Mouse (Mus musculus) heart, embryonic 12.5 days (tissue): Measurements from ENCODE around the gene Fndc1. TPM values are rescaled to one million over a fixed set of nuclear protein-coding genes. Genes with fewer than 3 reads are reported as not detected.

ENCODE experiments used
- ATAC-seq: fragments of 200-750 bp; cut with Nextera tagmentation; 2 replicates; pipeline ENCODE4 v1.8.0; 2017; ENCODE audit warnings: moderate TSS enrichment, moderate library complexity; ENCODE audit not compliant: insufficient number of reproducible peaks, low FRiP score
- H3K27ac ChIP-seq: fragments of 300-500 bp; sonication (generic); 2 replicates; pipeline ENCODE4 v1.5.1; 2016; ENCODE audit warnings: mild to moderate bottlenecking, moderate library complexity; ENCODE audit not compliant: poor library complexity, severe bottlenecking
- H3K27me3 ChIP-seq: fragments of 300-500 bp; sonication (generic); replicated peaks from 2 replicates; pipeline ENCODE4 v1.6.1; 2016; ENCODE audit warnings: mild to moderate bottlenecking, moderate library complexity
- H3K36me3 ChIP-seq: fragments of 300-500 bp; sonication (generic); 2 replicates; pipeline ENCODE4 v1.6.1; 2016; ENCODE audit warnings: mild to moderate bottlenecking, moderate library complexity
- H3K4me1 ChIP-seq: fragments of 300-500 bp; sonication (generic); replicated peaks from 2 replicates; pipeline ENCODE4 v1.6.1; 2016; ENCODE audit warnings: mild to moderate bottlenecking
- H3K4me2 ChIP-seq: fragments of 300-500 bp; sonication (generic); 2 replicates; pipeline ENCODE4 v1.6.1; 2016; ENCODE audit warnings: mild to moderate bottlenecking, moderate library complexity
- H3K4me3 ChIP-seq: fragments of 300-500 bp; sonication (generic); 2 replicates; pipeline ENCODE4 v1.5.1; 2016; ENCODE audit warnings: mild to moderate bottlenecking
- H3K9ac ChIP-seq: fragments of 300-500 bp; sonication (generic); 2 replicates; pipeline ENCODE4 v1.6.1; 2016; ENCODE audit warnings: mild to moderate bottlenecking, moderate library complexity
- H3K9me3 ChIP-seq: fragments of 300-500 bp; sonication (generic); replicated peaks from 2 replicates; pipeline ENCODE4 v1.6.1; 2016; ENCODE audit warnings: mild to moderate bottlenecking, moderate library complexity
- WGBS: fragments of 180-500 bp; shearing (Covaris S2); methylation state at CpG from one replicate; pipeline ENCODE4 v1.1.7; 2016; 5-methylcytosine and 5-hydroxymethylcytosine counted together
- polyA plus RNA-seq: library from polyadenylated mRNA; unstranded; fragments of >200 nt; fragmentation: Nextera tagmentation; extraction: Ambion mirVana; gene quantifications from 2 replicates; pipeline ENCODE4 v1.2.1, GENCODE M21; 2016

Fndc1 gene
- polyA plus RNA-seq, 1 experiment from 2014 or later, result 4.6 TPM

DNA sequence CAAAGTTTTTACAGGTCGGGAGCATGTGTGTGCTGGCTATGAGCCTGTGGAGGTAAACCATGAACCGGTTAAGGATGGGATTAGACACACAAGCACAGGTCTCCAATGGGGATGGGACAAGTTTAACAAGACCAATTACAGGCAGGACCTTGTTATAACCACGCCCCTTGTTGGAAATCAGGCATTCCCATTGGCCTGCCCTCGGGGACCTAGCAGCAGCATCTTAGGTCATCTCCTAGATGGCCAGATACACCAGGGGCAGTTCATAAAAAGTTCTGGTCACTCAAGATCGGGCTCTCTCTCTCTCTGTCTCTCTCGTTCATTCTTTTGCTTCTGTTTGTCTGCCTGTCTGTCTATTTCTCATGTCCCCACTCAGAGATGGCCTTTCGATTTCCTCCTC is 6.9 kb downstream of the Fndc1 start:
- 77% methylated on average over 7 of the region's 7 CpGs for WGBS
- Histone ChIP-seq H3K36me3 (no peaks in the 10 kb centered on the region), H3K4me1 (peaks cover 4% of the 10 kb centered on the region), H3K27ac (no peak overlapping the region), H3K9ac (no peak overlapping the region), H3K4me3 (no peak overlapping the region), H3K27me3 (peaks cover 22% of the 10 kb centered on the region), H3K9me3 (no peaks in the 10 kb centered on the region), H3K4me2 (no peak overlapping the region)
- ATAC-seq, result no peak

DNA sequence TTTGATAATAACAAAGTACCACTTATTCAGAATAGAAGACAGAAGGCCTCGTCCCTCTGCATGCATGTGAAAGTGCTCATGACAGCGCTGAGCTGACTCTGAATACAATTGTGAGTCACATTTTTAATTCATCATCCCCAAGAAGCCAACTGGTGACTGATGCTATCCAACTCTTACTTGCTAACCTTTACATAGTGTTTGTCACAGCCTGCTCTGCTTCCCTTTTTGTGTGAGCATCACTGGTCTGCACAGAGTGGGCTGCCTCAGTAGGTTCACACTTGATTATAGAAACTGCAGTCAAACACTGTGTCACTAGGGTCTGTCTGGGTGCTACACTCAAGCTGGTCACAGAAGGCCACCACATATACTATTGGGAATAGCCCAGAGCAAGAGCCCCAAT is 10.5 kb downstream of the Fndc1 start:
- Histone ChIP-seq H3K36me3 (no peaks in the 10 kb centered on the region), H3K27me3 (0 out of 2 replicates have a peak, but pooled peaks cover 11% of the 10 kb centered on the region), H3K9ac (no peak overlapping the region), H3K4me2 (no peak overlapping the region), H3K27ac (no peak overlapping the region), H3K4me1 (no peaks in the 10 kb centered on the region), H3K9me3 (no peaks in the 10 kb centered on the region), H3K4me3 (no peak overlapping the region)
- 74% methylated on average over 2 of the region's 2 CpGs for WGBS
- no peak for ATAC-seq

DNA sequence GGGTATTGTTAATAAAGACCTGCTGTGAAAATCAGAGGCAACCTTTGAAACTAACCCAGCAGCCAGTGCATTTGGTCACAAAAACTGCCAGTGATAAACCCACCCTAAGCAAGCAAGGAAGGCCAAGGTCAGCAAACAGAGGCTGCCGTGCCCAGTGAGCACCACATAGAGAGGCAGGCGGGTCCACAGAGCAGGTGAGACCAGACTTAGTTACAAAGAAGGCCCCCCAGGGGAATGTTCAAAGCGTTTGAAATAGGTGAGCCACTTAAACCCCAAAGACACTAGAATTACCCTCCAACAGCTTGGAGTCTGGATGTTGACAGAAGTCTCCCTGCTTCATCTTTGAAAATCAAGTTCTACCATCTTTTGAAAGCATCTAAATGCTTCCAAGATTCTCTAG is 12.7 kb downstream of the Fndc1 start:
- no peaks in the 10 kb centered on the region for H3K4me1 ChIP-seq
- WGBS, result 51% methylated on average over 3 of the region's 3 CpGs

DNA sequence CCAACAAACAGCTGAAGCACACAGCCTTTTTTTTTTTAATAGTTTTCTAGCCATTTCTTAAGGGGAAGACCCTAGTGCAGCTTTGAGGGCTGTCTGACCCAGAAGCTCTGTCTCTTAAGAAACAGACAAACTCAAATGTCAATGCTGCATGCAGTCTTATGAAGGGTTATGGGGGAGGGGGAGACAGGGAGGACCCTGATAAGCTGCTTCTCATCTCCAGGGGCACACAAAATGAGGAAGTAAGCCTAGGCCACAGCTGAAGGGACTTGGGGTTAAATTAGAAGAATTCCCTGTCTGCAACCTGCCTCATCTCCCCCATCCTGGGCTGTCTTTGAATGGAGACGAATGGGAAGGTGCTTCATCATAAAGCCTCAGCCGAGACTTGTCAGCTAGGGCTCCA is 19.1 kb downstream of the Fndc1 start:
- Histone ChIP-seq H3K9ac (no peak overlapping the region), H3K36me3 (no peaks in the 10 kb centered on the region), H3K27me3 (0 out of 2 replicates have a peak, but pooled peaks cover 12% of the 10 kb centered on the region), H3K9me3 (no peaks in the 10 kb centered on the region), H3K4me3 (no peak overlapping the region), H3K4me2 (no peak overlapping the region), H3K4me1 (no peaks in the 10 kb centered on the region; the same call in 1 of the 2 replicates), H3K27ac (no peak overlapping the region)
- ATAC-seq, result no peak
- 83% methylated on average over 2 of the region's 2 CpGs for WGBS

More for the DNA sequence above, 12.7 kb downstream of the Fndc1 start:
- no peak for ATAC-seq
- no peak overlapping the region for H3K27ac ChIP-seq
- H3K9ac ChIP-seq, result no peak overlapping the region
- no peak overlapping the region for H3K4me3 ChIP-seq
- no peaks in the 10 kb centered on the region for H3K9me3 ChIP-seq
- no peak overlapping the region for H3K4me2 ChIP-seq
- H3K36me3 ChIP-seq, result no peaks in the 10 kb centered on the region
- 0 out of 2 replicates have a peak, but pooled peaks cover 12% of the 10 kb centered on the region for H3K27me3 ChIP-seq

DNA sequence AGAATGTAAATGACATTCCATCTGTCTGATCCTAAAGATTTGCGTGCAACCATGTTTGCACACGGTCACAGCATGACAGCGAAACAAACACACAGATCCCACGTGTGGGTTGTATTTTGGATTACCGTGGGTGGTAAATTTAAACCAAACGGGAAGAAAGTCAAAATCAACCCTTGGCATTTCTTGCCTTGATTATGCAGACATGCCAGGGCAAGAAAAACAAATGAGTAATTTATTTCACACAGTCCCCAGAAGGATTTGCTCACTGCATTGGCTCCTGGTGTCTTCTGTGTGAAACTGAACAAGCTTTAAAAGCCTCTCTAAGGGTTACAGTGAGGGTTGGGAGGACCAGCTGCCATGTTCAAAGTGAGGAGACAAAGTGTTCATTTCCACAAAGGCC is 22.0 kb downstream of the Fndc1 start:
- Histone ChIP-seq H3K9me3 (no peaks in the 10 kb centered on the region), H3K4me1 (no peaks in the 10 kb centered on the region; the same call in 1 of the 2 replicates), H3K36me3 (no peaks in the 10 kb centered on the region), H3K27me3 (no peaks in the 10 kb centered on the region), H3K27ac (no peak overlapping the region), H3K4me2 (no peak overlapping the region), H3K4me3 (no peak overlapping the region), H3K9ac (no peak overlapping the region)
- WGBS, result 84% methylated on average over 6 of the region's 6 CpGs
- ATAC-seq, result no peak

DNA sequence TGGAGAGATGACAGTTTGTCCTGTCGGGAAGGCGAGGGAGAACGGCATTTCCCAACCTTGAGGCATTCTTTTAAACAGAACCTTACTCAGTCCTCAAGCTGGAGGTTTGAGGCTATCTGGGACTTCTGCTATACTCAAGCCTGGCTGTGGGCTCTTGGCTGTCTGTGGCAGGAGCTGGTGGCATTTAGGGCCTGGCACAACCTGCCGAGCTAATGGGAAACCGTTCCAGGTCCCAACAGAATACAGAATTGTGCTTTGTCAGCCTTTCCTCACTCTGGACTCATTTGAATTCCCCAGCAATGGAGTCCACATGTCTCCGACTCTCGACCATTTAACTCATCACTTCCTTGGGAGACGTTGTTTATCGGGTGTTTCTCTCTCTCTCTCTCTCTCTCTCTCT is 24.6 kb downstream of the Fndc1 start:
- Histone ChIP-seq H3K4me2 (no peak overlapping the region), H3K27me3 (no peaks in the 10 kb centered on the region), H3K9me3 (no peaks in the 10 kb centered on the region), H3K36me3 (no peaks in the 10 kb centered on the region), H3K4me3 (no peak overlapping the region), H3K9ac (no peak overlapping the region), H3K27ac (no peak overlapping the region), H3K4me1 (no peaks in the 10 kb centered on the region; the same call in 1 of the 2 replicates)
- WGBS, result 70% methylated on average over 9 of the region's 9 CpGs
- no peak for ATAC-seq

DNA sequence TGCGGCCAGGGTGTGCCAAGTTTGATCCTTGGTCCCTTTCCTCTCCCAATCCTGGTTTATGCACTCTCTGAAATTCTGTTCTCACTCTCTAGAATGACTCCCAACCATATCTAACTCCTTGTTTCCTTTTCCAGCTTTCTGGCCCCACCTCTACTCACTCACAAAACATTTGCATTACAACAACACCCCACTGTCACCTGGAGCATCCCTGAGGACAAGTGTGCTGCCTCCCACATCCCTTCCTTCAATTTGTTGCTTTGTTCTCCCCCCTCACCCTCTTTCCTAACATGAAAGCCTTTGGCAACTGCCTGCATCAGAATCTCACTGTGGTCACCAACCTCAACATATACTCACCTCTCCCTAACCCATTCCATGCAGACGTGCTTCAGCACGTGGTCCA is 27.2 kb downstream of the Fndc1 start:
- H3K27me3 ChIP-seq, result no peaks in the 10 kb centered on the region
- no peaks in the 10 kb centered on the region for H3K36me3 ChIP-seq
- H3K27ac ChIP-seq, result no peak overlapping the region
- H3K4me1 ChIP-seq, result no peaks in the 10 kb centered on the region; the same call in 1 of the 2 replicates
- H3K9ac ChIP-seq, result no peak overlapping the region
- no peak overlapping the region for H3K4me3 ChIP-seq
- no peak for ATAC-seq
- no peak overlapping the region for H3K4me2 ChIP-seq
- WGBS, result 54% methylated on average over 3 of the region's 3 CpGs
- no peaks in the 10 kb centered on the region for H3K9me3 ChIP-seq

DNA sequence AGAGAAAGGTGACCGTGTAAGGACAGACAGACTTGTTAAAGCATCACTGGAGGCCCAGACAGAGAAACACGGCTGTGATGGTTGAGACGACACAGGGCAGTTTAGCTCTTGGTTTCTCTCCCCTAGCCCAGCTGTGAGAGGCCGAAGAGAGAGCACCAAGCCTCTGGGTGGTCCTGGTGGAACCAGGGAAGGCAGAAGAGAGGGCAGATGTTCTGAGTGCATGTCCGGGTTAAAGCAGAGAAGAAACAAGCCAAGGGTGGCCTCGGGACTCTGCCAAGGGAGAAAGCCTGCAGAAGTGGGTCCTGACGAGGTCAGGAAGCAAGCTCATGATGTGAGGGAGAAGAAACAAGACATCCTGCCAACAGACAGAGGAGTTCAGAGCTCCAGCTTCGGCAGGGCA is 31.5 kb downstream of the Fndc1 start:
- H3K4me3 ChIP-seq, result no peak overlapping the region
- H3K4me1 ChIP-seq, result no peaks in the 10 kb centered on the region
- H3K27ac ChIP-seq, result no peak overlapping the region
- H3K36me3 ChIP-seq, result no peaks in the 10 kb centered on the region
- H3K4me2 ChIP-seq, result no peak overlapping the region
- 75% methylated on average over 8 of the region's 8 CpGs for WGBS
- H3K9me3 ChIP-seq, result no peaks in the 10 kb centered on the region
- H3K27me3 ChIP-seq, result no peaks in the 10 kb centered on the region
- H3K9ac ChIP-seq, result no peak overlapping the region
- ATAC-seq, result no peak

DNA sequence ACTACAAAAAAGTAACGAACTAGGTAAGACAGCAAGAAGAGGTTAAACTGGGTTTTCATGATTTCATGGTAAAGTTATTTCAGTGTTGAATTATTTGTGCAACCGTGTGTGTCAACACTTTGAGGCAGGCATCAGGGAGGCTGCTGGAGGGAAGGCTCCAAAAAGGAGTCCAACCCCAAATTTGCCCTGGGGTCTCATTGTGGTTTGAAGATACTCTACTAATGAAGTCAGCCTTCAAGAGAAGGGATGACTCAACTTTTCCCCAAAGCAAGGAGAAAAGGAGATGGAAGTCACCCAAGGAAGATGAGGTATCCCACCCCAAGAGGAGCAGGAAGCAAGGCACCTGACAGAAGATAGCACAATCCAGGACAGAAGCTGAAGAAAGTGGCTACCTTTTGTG is 31.9 kb downstream of the Fndc1 start:
- no peaks in the 10 kb centered on the region for H3K4me1 ChIP-seq
- no peak for ATAC-seq
- 71% methylated on average over 2 of the region's 2 CpGs for WGBS
- H3K27ac ChIP-seq, result no peak overlapping the region
- H3K27me3 ChIP-seq, result no peaks in the 10 kb centered on the region
- H3K9me3 ChIP-seq, result no peaks in the 10 kb centered on the region
- no peak overlapping the region for H3K4me2 ChIP-seq
- no peaks in the 10 kb centered on the region for H3K36me3 ChIP-seq
- H3K9ac ChIP-seq, result no peak overlapping the region
- no peak overlapping the region for H3K4me3 ChIP-seq

DNA sequence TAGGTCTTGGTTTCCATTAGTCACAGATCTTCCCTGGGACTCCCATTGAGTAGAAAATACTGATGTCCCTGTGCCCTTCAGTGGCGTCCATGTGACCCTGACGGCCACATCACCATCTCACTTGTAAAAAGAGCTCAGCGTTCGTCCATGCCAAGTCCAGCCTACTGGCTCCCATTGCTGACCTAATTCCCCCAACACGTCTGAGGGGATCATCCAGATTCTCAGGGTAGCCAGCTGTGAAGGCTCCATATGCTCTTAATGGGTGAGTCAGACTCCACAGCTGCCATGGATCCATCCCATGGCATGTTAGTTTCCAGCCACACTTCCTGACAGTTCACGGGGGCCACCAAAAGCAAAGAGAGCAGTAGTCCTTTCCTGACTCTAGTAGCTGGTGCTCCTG is 33.0 kb downstream of the Fndc1 start:
- no peak overlapping the region for H3K4me2 ChIP-seq
- no peaks in the 10 kb centered on the region for H3K36me3 ChIP-seq
- no peak overlapping the region for H3K4me3 ChIP-seq
- 75% methylated on average over 6 of the region's 6 CpGs for WGBS
- peaks cover under 1% of the 10 kb centered on the region; the same call in 1 of the 2 replicates for H3K4me1 ChIP-seq
- H3K27me3 ChIP-seq, result no peaks in the 10 kb centered on the region
- H3K9me3 ChIP-seq, result no peaks in the 10 kb centered on the region
- no peak for ATAC-seq
- no peak overlapping the region for H3K27ac ChIP-seq
- H3K9ac ChIP-seq, result no peak overlapping the region

DNA sequence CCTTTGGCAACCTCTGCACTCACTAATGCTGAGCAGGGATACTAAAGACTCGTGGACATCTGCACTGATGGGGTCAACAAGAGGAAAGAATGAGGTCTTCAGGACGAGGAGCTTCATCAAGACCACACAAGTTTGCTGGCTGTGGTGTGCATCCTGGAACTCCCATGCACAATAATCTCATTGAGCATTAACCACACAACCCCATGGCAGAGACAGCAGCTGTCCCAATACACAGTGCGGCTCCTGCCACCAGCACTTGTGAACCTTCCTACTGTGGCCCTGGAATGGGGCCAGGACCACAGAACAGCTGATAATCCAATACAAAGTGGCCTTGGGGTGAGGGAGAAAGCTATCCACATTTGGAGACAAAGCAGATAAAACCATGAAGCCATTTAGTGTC is 36.6 kb downstream of the Fndc1 start:
- Histone ChIP-seq H3K9me3 (no peaks in the 10 kb centered on the region), H3K36me3 (no peaks in the 10 kb centered on the region), H3K27me3 (no peaks in the 10 kb centered on the region), H3K27ac (no peak overlapping the region), H3K4me2 (no peak overlapping the region), H3K4me3 (no peak overlapping the region), H3K4me1 (peaks cover 7% of the 10 kb centered on the region), H3K9ac (no peak overlapping the region)
- ATAC-seq, result no peak
- WGBS, result 68% methylated on average over 3 of the region's 3 CpGs

DNA sequence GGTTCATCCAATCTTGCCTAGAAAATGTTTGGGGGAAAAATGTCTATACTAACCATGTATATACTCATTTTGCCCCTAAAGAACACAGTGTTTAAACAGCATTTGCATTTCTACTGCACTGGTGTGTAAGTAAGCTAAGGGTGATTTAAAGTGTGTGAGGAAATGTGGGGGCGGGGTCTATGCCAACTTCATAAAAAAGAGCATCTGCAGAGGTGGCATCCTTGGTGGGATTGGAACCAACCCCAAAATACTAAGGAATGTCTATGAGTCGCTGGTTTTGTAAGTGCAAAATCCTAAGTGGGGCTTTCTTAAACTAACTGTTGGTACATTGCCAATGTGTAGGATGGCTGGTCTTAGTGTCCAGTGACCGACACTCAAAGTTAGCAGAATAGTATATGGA is 53.0 kb downstream of the Fndc1 start:
- no peak overlapping the region for H3K9ac ChIP-seq
- H3K4me2 ChIP-seq, result no peak overlapping the region
- H3K9me3 ChIP-seq, result no peaks in the 10 kb centered on the region
- H3K27me3 ChIP-seq, result no peaks in the 10 kb centered on the region
- H3K4me1 ChIP-seq, result 0 out of 2 replicates have a peak, but pooled peaks cover 4% of the 10 kb centered on the region
- H3K36me3 ChIP-seq, result no peaks in the 10 kb centered on the region
- 76% methylated on average over 3 of the region's 3 CpGs for WGBS
- H3K4me3 ChIP-seq, result no peak overlapping the region
- no peak overlapping the region for H3K27ac ChIP-seq
- no peak for ATAC-seq
